Mouse (Mus musculus) limb, embryonic 11.5 days (tissue): ENCODE data around the gene Cdc42bpg. TPM values are rescaled to one million over a fixed set of nuclear protein-coding genes. Genes with fewer than 3 reads are reported as not detected.
A peak's percentile ranks its signal among the peaks of the same experiment; 100 is the strongest.

Experiments used
- ATAC-seq: fragments of 200-750 bp; cut with Nextera tagmentation; 2 replicates; pipeline ENCODE4 v1.8.0; 2017; ENCODE audit warnings: low read depth; ENCODE audit not compliant: insufficient number of reproducible peaks, low FRiP score, low TSS enrichment
- DNase-seq: peaks from one replicate; pipeline ENCODE4 v3.0.0-alpha.2; 2015; ENCODE audit warnings: low spot score
- H3K27ac ChIP-seq: fragments of 300-500 bp; sonication (generic); replicated peaks from 2 replicates; pipeline ENCODE4 v1.5.1; 2014; ENCODE audit warnings: low read depth, mild to moderate bottlenecking, low read length
- H3K27me3 ChIP-seq: fragments of 300-500 bp; sonication (generic); 2 replicates; pipeline ENCODE4 v1.6.1; 2014; ENCODE audit warnings: mild to moderate bottlenecking, low read length, mixed read lengths; ENCODE audit not compliant: control insufficient read depth, insufficient read depth
- H3K36me3 ChIP-seq: fragments of 300-500 bp; sonication (generic); 2 replicates; pipeline ENCODE4 v1.6.1; 2014; ENCODE audit warnings: mild to moderate bottlenecking, low read length, moderate library complexity, mixed read lengths; ENCODE audit not compliant: control insufficient read depth, insufficient read depth
- H3K4me1 ChIP-seq: fragments of 300-500 bp; sonication (generic); 2 replicates; pipeline ENCODE4 v1.6.1; 2014; ENCODE audit warnings: low read length, mixed read lengths; ENCODE audit not compliant: control insufficient read depth, insufficient read depth
- H3K4me2 ChIP-seq: fragments of 300-500 bp; sonication (generic); 2 replicates; pipeline ENCODE4 v1.6.1; 2014; ENCODE audit warnings: low read depth, mild to moderate bottlenecking, moderate library complexity; ENCODE audit not compliant: severe bottlenecking
- H3K4me3 ChIP-seq: fragments of 300-500 bp; sonication (generic); 2 replicates; pipeline ENCODE4 v1.5.1; 2014; ENCODE audit warnings: low read depth, low read length
- H3K9ac ChIP-seq: fragments of 300-500 bp; sonication (generic); 2 replicates; pipeline ENCODE4 v1.6.1; 2014; ENCODE audit warnings: mild to moderate bottlenecking, low read length
- H3K9me3 ChIP-seq: fragments of 300-500 bp; sonication (generic); 2 replicates; pipeline ENCODE4 v1.6.1; 2016; ENCODE audit warnings: low read length; ENCODE audit not compliant: control insufficient read depth
- WGBS: fragments of 180-500 bp; shearing (Covaris S2); extraction: QIAGEN DNeasy Blood & Tissue Kit; methylation state at CpG from one replicate; pipeline ENCODE4 v1.1.7; 2014; 5-methylcytosine and 5-hydroxymethylcytosine counted together
- polyA plus RNA-seq: library from polyadenylated mRNA; unstranded; fragments of >200 nt; fragmentation: Nextera tagmentation; extraction: Ambion mirVana; gene quantifications from 2 replicates; pipeline ENCODE4 v1.2.1, GENCODE M21; 2014

Cdc42bpg gene
- polyA plus RNA-seq, 1 experiment from 2014 or later: 0.69 TPM

DNA sequence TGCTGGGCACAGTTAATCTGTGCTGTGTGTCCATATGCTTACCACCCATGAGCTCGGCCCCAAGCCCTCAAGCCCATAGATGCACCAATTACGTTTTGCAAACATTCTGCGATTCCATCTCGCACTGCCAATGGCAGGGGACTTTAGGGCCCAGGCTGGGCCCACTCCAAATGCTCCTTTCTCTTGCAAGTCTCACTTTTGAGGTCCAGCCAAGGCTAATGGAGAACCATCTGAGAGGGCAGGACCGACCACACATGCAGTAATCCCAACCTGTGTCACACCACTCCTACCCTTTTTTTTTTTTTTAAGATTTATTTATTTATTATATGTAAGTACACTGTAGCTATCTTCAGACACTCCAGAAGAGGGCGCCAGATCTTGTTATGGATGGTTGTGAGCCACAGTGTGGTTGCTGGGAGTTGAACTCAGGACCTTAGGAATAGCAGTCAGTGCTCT, 40.5 kb upstream of the Cdc42bpg start:
- ATAC-seq: no peak
- no peak overlapping the region for H3K27ac ChIP-seq
- H3K4me3 ChIP-seq: no peak overlapping the region
- 67% methylated on average over 6 of the region's 6 CpGs for WGBS
- peaks cover 1% of the 10 kb centered on the region; the same call in 1 of the 2 replicates for H3K9me3 ChIP-seq
- no peaks in the 10 kb centered on the region for H3K4me1 ChIP-seq
- no peak overlapping the region for H3K9ac ChIP-seq
- no peaks in the 10 kb centered on the region for H3K27me3 ChIP-seq
- H3K36me3 ChIP-seq: peaks cover 2% of the 10 kb centered on the region; the same call in 1 of the 2 replicates
- H3K4me2 ChIP-seq: no peak overlapping the region
- DNase-seq: no peak

DNA sequence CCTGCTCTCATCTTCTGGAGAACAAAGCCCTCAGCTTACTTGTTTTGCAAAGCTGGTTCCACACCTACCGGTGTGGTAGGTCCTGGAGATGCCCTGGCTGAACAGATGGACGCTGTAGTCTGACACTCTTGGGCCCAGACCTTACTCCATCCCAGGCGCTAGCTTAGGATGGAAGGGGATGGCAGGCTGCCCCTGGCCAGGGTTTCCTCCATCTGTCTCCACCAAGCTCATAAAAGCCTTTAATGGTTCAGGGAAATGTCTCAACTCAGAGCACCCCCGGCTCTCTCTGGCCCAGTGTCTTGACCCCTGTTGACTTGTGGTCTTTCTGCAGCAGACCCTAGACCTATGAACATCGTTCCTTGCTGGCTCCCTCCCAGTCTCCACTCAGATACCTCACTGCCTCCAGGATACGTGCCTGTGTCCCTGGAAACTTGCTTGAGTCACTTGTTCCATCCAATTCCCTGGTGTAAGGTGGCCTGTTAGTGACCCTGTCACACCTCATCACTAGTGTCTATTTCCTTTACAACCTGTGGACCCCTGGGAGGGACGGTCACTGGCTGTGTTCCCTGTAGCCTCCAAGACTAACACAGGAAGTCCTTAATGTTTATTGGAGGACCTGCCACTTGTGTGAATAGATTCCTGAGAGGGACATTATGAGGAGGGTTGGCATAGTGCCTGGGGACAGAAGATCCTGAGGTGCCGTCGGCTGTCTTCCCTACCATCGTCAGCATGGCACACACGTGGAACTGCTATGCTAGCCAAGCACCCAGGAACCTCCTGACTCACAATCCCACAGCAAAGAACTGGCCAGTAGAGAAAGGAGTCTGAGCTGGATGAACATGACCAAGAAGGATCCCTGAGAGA, 38.7 kb upstream of the Cdc42bpg start:
- Histone ChIP-seq H3K36me3 (no peaks in the 10 kb centered on the region), H3K9ac (no peak overlapping the region), H3K27me3 (no peaks in the 10 kb centered on the region), H3K9me3 (no peaks in the 10 kb centered on the region), H3K4me3 (no peak overlapping the region), H3K27ac (no peak overlapping the region), H3K4me2 (no peak overlapping the region), H3K4me1 (no peaks in the 10 kb centered on the region)
- 52% methylated on average over 11 of the region's 11 CpGs for WGBS
- ATAC-seq: no peak
- DNase-seq: no peak

DNA sequence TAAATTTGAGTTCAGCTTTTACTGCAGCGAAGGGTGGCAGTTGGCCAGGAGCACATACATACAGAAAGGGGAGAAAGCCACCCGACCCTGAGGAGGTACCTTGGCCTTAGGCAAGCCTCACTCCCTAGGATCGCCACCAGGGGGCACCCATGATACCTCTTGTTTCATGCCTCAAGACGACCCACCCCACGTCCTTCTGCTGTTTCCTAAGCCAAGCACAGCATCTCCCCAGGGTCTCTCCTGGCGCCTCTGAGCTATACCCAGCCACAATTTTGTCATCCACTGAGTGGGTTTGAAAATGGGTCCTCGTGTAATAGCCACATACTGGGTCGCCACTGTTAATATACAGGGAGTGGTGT, 38.1 kb upstream of the Cdc42bpg start:
- no peak overlapping the region for H3K4me3 ChIP-seq
- ATAC-seq: peak; percentile 64; the same call in 1 of the 2 replicates
- H3K4me2 ChIP-seq: no peak overlapping the region
- H3K27ac ChIP-seq: no peak overlapping the region
- H3K36me3 ChIP-seq: no peaks in the 10 kb centered on the region
- no peaks in the 10 kb centered on the region for H3K9me3 ChIP-seq
- 17% methylated on average over 8 of the region's 8 CpGs for WGBS
- no peaks in the 10 kb centered on the region for H3K27me3 ChIP-seq
- peak; percentile 93 for DNase-seq
- H3K9ac ChIP-seq: no peak overlapping the region
- H3K4me1 ChIP-seq: no peaks in the 10 kb centered on the region

DNA sequence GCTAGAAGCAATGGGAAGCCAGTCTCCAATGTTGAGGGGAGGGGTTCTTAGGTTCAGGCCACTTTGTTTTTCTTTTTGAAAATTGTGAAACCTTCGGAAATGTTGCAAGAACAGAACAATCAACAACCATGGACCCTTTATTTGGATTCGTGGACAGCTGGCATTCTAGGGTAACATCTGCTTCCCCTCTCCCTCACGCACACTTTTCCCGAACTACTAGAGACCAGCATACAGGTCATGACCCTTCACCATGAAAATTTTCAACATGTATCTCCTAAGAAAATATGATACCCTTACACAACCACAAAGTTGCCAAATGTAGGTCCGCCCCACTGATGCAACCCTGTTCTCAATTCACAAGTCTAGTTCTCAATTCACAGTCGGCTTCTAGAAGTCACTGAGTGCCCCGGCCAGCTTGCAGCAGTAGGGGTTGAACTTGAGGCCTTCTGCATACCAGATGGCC, 37.6 kb upstream of the Cdc42bpg start:
- no peak for ATAC-seq
- Histone ChIP-seq H3K4me2 (no peak overlapping the region), H3K4me3 (no peak overlapping the region), H3K36me3 (no peaks in the 10 kb centered on the region), H3K9me3 (no peaks in the 10 kb centered on the region), H3K4me1 (no peaks in the 10 kb centered on the region), H3K27me3 (no peaks in the 10 kb centered on the region), H3K27ac (no peak overlapping the region), H3K9ac (no peak overlapping the region)
- no peak for DNase-seq
- 82% methylated on average over 7 of the region's 7 CpGs for WGBS

DNA sequence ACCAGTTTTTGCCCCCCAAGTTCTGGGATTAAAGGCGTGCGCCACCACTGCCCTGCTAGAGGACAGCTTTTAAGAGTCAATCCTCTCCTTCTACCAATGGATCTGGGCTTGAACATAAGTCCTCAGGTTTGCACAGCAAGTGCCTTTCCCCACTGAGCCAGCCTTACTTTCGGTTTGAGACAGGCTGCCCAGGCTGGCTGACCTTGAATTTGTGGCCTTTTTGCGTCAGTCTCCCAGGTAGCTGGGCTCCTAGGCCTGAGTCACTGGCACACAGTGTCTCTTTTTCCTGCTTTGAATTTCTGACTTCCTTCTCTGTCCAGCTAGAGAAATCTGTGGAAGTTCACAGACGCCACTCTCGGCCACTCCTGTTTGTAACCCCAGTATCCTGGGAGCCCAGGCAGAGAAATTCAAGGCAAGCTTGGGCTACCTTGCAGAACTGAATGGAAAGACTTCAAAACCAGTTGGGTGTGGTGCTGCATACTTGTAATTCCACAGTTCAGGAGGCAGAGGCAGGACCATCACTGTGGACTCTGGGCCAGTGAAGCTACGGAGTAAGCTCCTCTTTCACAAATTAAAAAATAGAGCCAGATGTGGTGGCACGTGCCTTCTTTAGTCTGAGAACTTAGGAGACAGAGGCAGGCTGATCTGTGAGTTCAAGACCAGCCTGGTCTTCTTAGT, 36.3 kb upstream of the Cdc42bpg start:
- H3K4me1 ChIP-seq: no peaks in the 10 kb centered on the region
- 88% methylated on average over 8 of the region's 8 CpGs for WGBS
- H3K4me2 ChIP-seq: no peak overlapping the region
- ATAC-seq: no peak
- no peaks in the 10 kb centered on the region for H3K36me3 ChIP-seq
- no peaks in the 10 kb centered on the region for H3K27me3 ChIP-seq
- no peaks in the 10 kb centered on the region for H3K9me3 ChIP-seq
- DNase-seq: no peak
- H3K9ac ChIP-seq: no peak overlapping the region
- no peak overlapping the region for H3K4me3 ChIP-seq
- H3K27ac ChIP-seq: no peak overlapping the region

DNA sequence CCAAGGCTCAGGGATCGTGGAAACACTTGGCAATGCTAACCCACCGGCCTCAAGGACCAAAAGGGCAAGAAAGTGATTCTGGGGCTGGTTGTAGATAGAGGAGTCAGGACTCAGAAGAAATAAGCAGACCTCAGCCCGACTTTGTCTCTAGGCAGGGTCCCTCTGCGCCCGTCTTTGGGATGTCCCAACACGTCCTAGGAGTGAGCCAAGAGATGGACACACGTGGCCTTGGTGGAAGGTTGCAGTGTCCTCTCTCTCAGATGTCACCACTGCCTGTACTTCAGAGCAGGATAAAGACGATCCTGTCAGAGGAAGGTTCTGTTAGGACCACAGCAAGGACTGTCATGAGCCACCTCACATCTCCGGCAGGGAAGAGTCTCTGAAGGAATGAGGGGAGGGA, 35.6 kb upstream of the Cdc42bpg start:
- Histone ChIP-seq H3K9ac (no peak overlapping the region), H3K4me3 (no peak overlapping the region), H3K4me1 (0 out of 2 replicates have a peak, but pooled peaks cover 2% of the 10 kb centered on the region), H3K36me3 (no peaks in the 10 kb centered on the region), H3K27me3 (no peaks in the 10 kb centered on the region), H3K27ac (no peak overlapping the region), H3K4me2 (no peak overlapping the region), H3K9me3 (no peaks in the 10 kb centered on the region)
- ATAC-seq (no peak), DNase-seq (no peak)
- 57% methylated on average over 9 of the region's 9 CpGs for WGBS

DNA sequence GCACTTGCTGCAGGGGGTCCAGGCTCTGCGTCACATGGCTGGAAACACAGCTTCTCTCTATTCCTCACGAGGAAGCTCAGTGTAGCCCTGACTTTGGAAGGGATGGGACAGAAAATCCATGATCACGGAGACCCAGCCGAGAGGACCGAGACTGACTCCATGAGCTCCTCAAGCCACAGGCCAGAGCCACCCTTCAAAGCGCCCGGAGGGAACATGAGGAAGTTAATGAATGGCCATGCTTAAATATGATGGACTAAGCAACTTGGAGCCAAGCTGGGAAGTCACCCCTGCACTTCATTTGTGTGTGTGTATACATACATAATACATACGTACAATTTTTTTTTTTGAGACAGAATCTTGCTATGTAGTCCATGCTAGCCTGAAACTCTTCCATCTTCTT, 35.0 kb upstream of the Cdc42bpg start:
- DNase-seq: no peak
- no peak for ATAC-seq
- Histone ChIP-seq H3K9ac (no peak overlapping the region), H3K27me3 (no peaks in the 10 kb centered on the region), H3K36me3 (no peaks in the 10 kb centered on the region), H3K4me2 (no peak overlapping the region), H3K4me3 (no peak overlapping the region), H3K4me1 (0 out of 2 replicates have a peak, but pooled peaks cover 3% of the 10 kb centered on the region), H3K9me3 (no peaks in the 10 kb centered on the region), H3K27ac (no peak overlapping the region)
- 31% methylated on average over 8 of the region's 8 CpGs for WGBS

DNA sequence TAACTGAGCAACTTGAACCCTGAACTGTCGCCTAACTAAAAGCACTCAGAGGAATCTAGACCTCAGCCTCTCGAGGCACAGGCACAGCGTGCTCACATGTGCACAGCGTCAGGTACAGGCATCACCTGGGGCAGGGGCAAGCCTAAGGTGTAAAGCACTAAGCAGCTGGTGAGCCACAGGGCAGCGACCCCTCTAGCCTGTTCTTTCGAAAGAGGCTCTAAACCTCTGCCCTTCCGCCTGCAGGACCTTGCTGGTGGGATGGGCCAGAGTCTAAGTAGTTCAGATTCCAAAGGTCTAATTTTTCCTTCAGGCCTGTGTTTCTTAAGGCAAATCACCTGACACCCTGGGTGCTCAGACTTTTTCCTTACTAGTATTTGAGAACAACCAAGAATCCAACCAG, 34.2 kb upstream of the Cdc42bpg start:
- ATAC-seq: no peak
- no peak for DNase-seq

More for the DNA sequence above, 34.2 kb upstream of the Cdc42bpg start:
- Histone ChIP-seq H3K27me3 (no peaks in the 10 kb centered on the region), H3K9ac (no peak overlapping the region), H3K9me3 (no peaks in the 10 kb centered on the region), H3K36me3 (no peaks in the 10 kb centered on the region), H3K4me1 (0 out of 2 replicates have a peak, but pooled peaks cover 3% of the 10 kb centered on the region), H3K27ac (no peak overlapping the region), H3K4me2 (no peak overlapping the region), H3K4me3 (no peak overlapping the region)
- WGBS: 72% methylated on average over 7 of the region's 7 CpGs
